ENCODE assay signal across 19 mouse cellular contexts in the genomic region with DNA sequence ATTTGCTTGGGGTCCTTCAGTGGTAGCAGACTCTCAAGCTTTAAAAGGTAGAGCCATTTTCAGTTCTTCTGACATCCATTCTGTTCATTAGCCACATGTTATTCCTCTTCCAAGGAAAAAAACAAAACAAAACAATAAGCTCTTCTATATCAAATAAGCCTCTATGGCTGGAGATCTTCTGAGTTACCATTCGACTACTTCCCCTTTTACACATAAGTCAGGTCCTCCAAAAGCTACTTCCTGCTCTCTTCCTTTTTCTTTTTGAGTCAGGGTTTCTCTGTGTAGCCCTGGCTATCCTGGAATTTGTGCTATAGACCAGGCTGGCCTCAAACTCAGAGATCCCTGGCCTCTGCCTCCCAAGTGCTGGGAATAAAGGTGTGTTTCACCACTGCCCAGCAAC.
"Had no signal": no experiment of that assay in that cellular context is flagged by ENCODE, and none has a peak within 500 bp of the region (broad histone marks: within the 10 kb centered on the region; RNA-seq: fewer than 3 reads in every experiment).

No protein-coding gene starts in this region.

- H3K9ac ChIP-seq: limb, embryonic 13.5 days; liver, embryonic 12.5 days; liver, embryonic 15.5 days; lung, embryonic 15.5 days had no signal

- H3K27ac ChIP-seq: limb, embryonic 10.5 days; limb, embryonic 13.5 days; liver, embryonic 12.5 days; liver, embryonic 15.5 days; lung, embryonic 15.5 days; stomach, postnatal 0 days had no signal

- H3K4me3 ChIP-seq: limb, embryonic 10.5 days; limb, embryonic 13.5 days; liver, embryonic 12.5 days; liver, embryonic 15.5 days; lung, embryonic 15.5 days had no signal

- ATAC-seq: liver, embryonic 12.5 days had no signal

- H3K4me1 ChIP-seq: limb, embryonic 10.5 days; limb, embryonic 13.5 days; liver, embryonic 12.5 days; liver, embryonic 15.5 days; lung, embryonic 15.5 days had no signal

- H3K27me3 ChIP-seq: limb, embryonic 13.5 days; liver, embryonic 12.5 days; liver, embryonic 15.5 days; lung, embryonic 15.5 days had no signal

- DNase-seq: kidney, adult 11 months; kidney, adult 9 months; kidney, postnatal 14 days; kidney, postnatal 4 days; liver; lung, adult 18-20 months; lung, postnatal 10 days; lung, postnatal 36 days; midbrain, embryonic 14.5 days; right cerebral cortex, adult 18-20 months; right cerebral cortex, postnatal 25 days; thymus, adult 2 months; thymus, postnatal 14 days had no signal

- H3K9me3 ChIP-seq: limb, embryonic 10.5 days; limb, embryonic 13.5 days; liver, embryonic 12.5 days; liver, embryonic 15.5 days; lung, embryonic 15.5 days had no signal
